Mouse (Mus musculus): ENCODE results near the gene Nprl2. TPM values are rescaled to one million over a fixed set of nuclear protein-coding genes. Genes with fewer than 3 reads are reported as not detected.
"Not testable (repeated sequence)": the region's sequence is repeated elsewhere in the genome, so short reads cannot be mapped to it uniquely, and the experiment has no call there.

Nprl2 gene
- polyA plus RNA-seq, 1 experiment from 2014 or later: 40.9 TPM

DNA sequence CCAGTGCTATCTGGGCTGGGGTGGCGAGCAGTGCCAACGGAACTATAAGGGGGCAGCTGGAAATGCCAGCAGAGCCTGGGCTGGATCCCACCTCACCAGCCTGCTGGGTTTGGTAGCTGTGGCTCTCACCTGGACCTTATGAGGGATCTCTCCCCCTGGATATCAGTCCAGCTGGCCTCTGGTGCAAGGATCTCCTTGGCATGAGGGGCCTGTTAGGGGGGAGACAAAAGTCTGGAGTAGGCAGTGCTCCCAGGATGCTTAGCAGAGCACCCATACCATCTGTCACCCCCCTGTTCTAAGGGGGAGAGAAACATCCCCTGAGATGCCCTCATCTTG lies 30.3 kb downstream of the Nprl2 start:
- 96% methylated on average over 2 of the region's 2 CpGs for WGBS
- ATAC-seq (ENCODE audit: insufficient number of reproducible peaks, low FRiP score, low TSS enrichment, low read depth): no peak
- Histone ChIP-seq H3K9me3 (ENCODE audit: control insufficient read depth, low read length) (no peaks in the 10 kb centered on the region), H3K9ac (ENCODE audit: low read length) (no peak overlapping the region), H3K27ac (replicated peaks; ENCODE audit: low read depth, low read length) (no peak overlapping the region), H3K36me3 (ENCODE audit: control insufficient read depth, insufficient read depth, low read length) (peaks cover 21% of the 10 kb centered on the region; the same call in 1 of the 2 replicates), H3K4me1 (ENCODE audit: control insufficient read depth, insufficient read depth, low read length) (peaks cover 28% of the 10 kb centered on the region), H3K4me3 (ENCODE audit: low read depth, low read length) (no peak overlapping the region), H3K4me2 (ENCODE audit: low read depth, severe bottlenecking) (no peak overlapping the region), H3K27me3 (ENCODE audit: control insufficient read depth, insufficient read depth, low read length) (no peaks in the 10 kb centered on the region)
- DNase-seq (ENCODE audit: low spot score): no peak

DNA sequence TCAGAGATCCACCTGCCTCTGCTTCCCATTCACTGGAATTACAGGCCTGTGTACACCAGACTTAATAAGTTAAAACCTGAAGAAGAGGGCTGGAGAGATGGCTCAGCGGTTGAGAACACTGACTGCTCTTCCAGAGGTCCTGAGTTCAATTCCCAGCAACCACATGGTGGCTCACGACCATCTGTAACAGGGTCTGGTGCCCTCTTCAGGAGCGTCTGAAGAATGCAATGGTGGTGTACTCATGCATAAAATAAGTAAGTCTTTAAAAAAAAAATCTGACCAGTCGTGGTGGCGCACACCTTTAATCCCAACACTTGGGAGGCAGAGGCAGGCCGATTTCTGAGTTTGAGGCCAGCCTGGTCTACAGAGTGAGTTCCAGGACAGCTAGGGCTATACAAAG lies 31.7 kb downstream of the Nprl2 start:
- H3K36me3 ChIP-seq (ENCODE audit: control insufficient read depth, insufficient read depth, low read length): peaks cover 21% of the 10 kb centered on the region; the same call in 1 of the 2 replicates
- not testable (repeated sequence) for H3K4me2 ChIP-seq (ENCODE audit: low read depth, severe bottlenecking); H3K9ac ChIP-seq (ENCODE audit: low read length); H3K9me3 ChIP-seq (ENCODE audit: control insufficient read depth, low read length); H3K27ac ChIP-seq (replicated peaks; ENCODE audit: low read depth, low read length); H3K4me3 ChIP-seq (ENCODE audit: low read depth, low read length); H3K27me3 ChIP-seq (ENCODE audit: control insufficient read depth, insufficient read depth, low read length); DNase-seq (ENCODE audit: low spot score); ATAC-seq (ENCODE audit: insufficient number of reproducible peaks, low FRiP score, low TSS enrichment, low read depth)
- peaks cover 32% of the 10 kb centered on the region for H3K4me1 ChIP-seq (ENCODE audit: control insufficient read depth, insufficient read depth, low read length)
- 79% methylated on average over 6 of the region's 6 CpGs for WGBS

GRCm38 (mm10) chr9:107575579-107576356 lies 33.7 kb downstream of the Nprl2 start:
- no peaks in the 10 kb centered on the region for H3K27me3 ChIP-seq (ENCODE audit: control insufficient read depth, insufficient read depth, low read length)
- H3K27ac ChIP-seq (replicated peaks; ENCODE audit: low read depth, low read length): peak overlapping the region; percentile 73
- H3K4me3 ChIP-seq (ENCODE audit: low read depth, low read length): no peak overlapping the region
- H3K9ac ChIP-seq (ENCODE audit: low read length): no peak overlapping the region
- no peak for ATAC-seq (ENCODE audit: insufficient number of reproducible peaks, low FRiP score, low TSS enrichment, low read depth)
- no peak overlapping the region for H3K4me2 ChIP-seq (ENCODE audit: low read depth, severe bottlenecking)
- WGBS: 82% methylated on average over 14 of the region's 14 CpGs
- H3K9me3 ChIP-seq (ENCODE audit: control insufficient read depth, low read length): no peaks in the 10 kb centered on the region
- H3K4me1 ChIP-seq (ENCODE audit: control insufficient read depth, insufficient read depth, low read length): peaks cover 26% of the 10 kb centered on the region
- peaks cover 19% of the 10 kb centered on the region; the same call in 1 of the 2 replicates for H3K36me3 ChIP-seq (ENCODE audit: control insufficient read depth, insufficient read depth, low read length)
- peak; percentile 41 for DNase-seq (ENCODE audit: low spot score)

DNA sequence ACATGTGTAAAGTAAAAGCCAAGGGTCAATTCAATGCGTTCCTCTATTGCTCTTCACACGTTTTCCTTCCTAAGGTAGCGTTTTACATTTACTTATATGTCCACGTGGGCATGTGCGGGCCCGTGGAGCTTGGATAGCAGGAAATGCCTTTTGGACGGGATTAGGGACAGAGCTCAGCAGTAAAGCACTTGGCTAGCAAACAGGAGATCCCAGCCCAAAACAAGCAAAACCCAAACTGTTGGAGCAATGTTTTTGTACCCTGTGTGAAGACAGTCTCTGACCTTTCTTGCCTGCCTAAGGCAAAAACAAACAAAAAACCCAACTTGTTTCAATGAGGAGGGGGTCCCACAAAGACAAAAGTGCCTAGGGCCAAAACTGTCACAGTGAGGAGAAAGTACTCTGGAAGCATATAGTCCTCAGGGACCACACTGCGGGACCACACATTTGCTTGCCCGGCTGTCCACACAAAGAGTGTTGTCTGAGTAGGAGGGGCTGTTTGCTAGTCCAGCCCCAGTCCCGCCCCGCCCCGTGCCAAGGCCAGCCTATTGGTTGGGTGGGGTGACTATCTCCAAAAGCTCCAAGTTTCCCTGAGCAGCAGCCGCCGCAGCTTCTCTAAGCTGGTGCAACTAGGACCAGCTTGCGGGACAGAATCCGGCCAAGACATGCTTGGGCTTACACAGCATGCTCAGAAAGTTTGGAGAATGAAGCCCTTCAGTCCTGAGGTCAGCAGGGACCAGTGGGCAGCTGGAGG lies 34.5 kb downstream of the Nprl2 start, which contains the start of gene Hyal1:
TSS of gene Hyal1 (plus strand) at position 571 of the 751 bp plus-strand sequence.
- H3K36me3 ChIP-seq (ENCODE audit: control insufficient read depth, insufficient read depth, low read length): peaks cover 15% of the 10 kb centered on the region; the same call in 1 of the 2 replicates
- WGBS: 27% methylated on average over 16 of the region's 16 CpGs
- no peaks in the 10 kb centered on the region for H3K27me3 ChIP-seq (ENCODE audit: control insufficient read depth, insufficient read depth, low read length)
- DNase-seq (ENCODE audit: low spot score): peak; percentile 84
- peaks cover 24% of the 10 kb centered on the region for H3K4me1 ChIP-seq (ENCODE audit: control insufficient read depth, insufficient read depth, low read length)
- peak within 1 kb of the TSS; percentile 64 for H3K9ac ChIP-seq (ENCODE audit: low read length)
- H3K27ac ChIP-seq (replicated peaks; ENCODE audit: low read depth, low read length): peak within 1 kb of the TSS; percentile 73
- H3K9me3 ChIP-seq (ENCODE audit: control insufficient read depth, low read length): no peaks in the 10 kb centered on the region
- peak within 1 kb of the TSS; percentile 70 for H3K4me2 ChIP-seq (ENCODE audit: low read depth, severe bottlenecking)
- H3K4me3 ChIP-seq (ENCODE audit: low read depth, low read length): peak within 1 kb of the TSS; percentile 27
- ATAC-seq (ENCODE audit: insufficient number of reproducible peaks, low FRiP score, low TSS enrichment, low read depth): peak; percentile 55

DNA sequence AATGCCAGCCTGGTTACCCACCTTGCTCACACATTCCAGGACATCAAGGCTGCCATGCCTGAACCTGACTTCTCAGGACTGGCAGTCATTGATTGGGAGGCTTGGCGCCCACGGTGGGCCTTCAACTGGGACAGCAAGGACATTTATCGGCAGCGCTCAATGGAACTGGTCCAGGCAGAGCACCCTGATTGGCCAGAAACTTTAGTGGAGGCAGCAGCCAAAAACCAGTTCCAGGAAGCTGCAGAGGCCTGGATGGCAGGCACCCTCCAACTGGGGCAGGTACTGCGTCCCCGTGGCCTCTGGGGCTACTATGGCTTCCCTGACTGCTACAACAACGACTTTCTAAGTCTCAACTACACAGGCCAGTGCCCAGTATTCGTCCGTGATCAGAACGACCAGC lies 35.8 kb downstream of the Nprl2 start:
- H3K9me3 ChIP-seq (ENCODE audit: control insufficient read depth, low read length): no peaks in the 10 kb centered on the region
- H3K4me3 ChIP-seq (ENCODE audit: low read depth, low read length): no peak overlapping the region
- H3K27me3 ChIP-seq (ENCODE audit: control insufficient read depth, insufficient read depth, low read length): no peaks in the 10 kb centered on the region
- ATAC-seq (ENCODE audit: insufficient number of reproducible peaks, low FRiP score, low TSS enrichment, low read depth) (no peak), DNase-seq (ENCODE audit: low spot score) (no peak)
- H3K4me1 ChIP-seq (ENCODE audit: control insufficient read depth, insufficient read depth, low read length): peaks cover 24% of the 10 kb centered on the region
- no peak overlapping the region for H3K27ac ChIP-seq (replicated peaks; ENCODE audit: low read depth, low read length)
- no peak overlapping the region; the same call in 1 of the 2 replicates for H3K4me2 ChIP-seq (ENCODE audit: low read depth, severe bottlenecking)
- peaks cover 4% of the 10 kb centered on the region for H3K36me3 ChIP-seq (ENCODE audit: control insufficient read depth, insufficient read depth, low read length)
- 94% methylated on average over 10 of the region's 10 CpGs for WGBS
- H3K9ac ChIP-seq (ENCODE audit: low read length): no peak overlapping the region

DNA sequence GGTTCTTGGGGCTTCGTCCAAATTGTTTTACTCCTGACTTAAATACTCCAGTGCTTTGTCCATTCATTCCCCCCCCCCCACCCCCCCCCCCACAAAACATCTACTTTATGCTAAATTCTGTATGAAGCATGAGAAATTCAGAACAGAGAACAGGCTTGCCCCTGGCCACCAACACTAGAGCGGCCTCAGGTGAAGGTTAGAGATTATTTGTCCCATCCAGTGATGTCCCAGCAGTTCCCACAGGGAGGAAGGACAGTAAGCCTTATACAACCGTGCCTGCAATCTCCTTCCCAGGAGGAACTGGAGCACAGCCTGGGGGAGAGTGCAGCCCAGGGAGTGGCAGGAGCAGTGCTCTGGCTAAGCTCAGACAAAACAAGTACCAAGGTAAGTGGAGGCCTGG lies 36.6 kb downstream of the Nprl2 start, which contains the start of gene Naa80:
TSS of gene Naa80 (plus strand) at position 301 of the 400 bp plus-strand sequence.
- WGBS: 72% methylated on average over 3 of the region's 3 CpGs
- Histone ChIP-seq H3K9me3 (ENCODE audit: control insufficient read depth, low read length) (no peaks in the 10 kb centered on the region), H3K4me2 (ENCODE audit: low read depth, severe bottlenecking) (no peak within 1 kb of the TSS; the same call in 1 of the 2 replicates), H3K27ac (replicated peaks; ENCODE audit: low read depth, low read length) (no peak within 1 kb of the TSS), H3K36me3 (ENCODE audit: control insufficient read depth, insufficient read depth, low read length) (peaks cover 10% of the 10 kb centered on the region), H3K9ac (ENCODE audit: low read length) (no peak within 1 kb of the TSS), H3K27me3 (ENCODE audit: control insufficient read depth, insufficient read depth, low read length) (no peaks in the 10 kb centered on the region), H3K4me1 (ENCODE audit: control insufficient read depth, insufficient read depth, low read length) (peaks cover 24% of the 10 kb centered on the region), H3K4me3 (ENCODE audit: low read depth, low read length) (no peak within 1 kb of the TSS)
- ATAC-seq (ENCODE audit: insufficient number of reproducible peaks, low FRiP score, low TSS enrichment, low read depth): no peak
- no peak for DNase-seq (ENCODE audit: low spot score)

DNA sequence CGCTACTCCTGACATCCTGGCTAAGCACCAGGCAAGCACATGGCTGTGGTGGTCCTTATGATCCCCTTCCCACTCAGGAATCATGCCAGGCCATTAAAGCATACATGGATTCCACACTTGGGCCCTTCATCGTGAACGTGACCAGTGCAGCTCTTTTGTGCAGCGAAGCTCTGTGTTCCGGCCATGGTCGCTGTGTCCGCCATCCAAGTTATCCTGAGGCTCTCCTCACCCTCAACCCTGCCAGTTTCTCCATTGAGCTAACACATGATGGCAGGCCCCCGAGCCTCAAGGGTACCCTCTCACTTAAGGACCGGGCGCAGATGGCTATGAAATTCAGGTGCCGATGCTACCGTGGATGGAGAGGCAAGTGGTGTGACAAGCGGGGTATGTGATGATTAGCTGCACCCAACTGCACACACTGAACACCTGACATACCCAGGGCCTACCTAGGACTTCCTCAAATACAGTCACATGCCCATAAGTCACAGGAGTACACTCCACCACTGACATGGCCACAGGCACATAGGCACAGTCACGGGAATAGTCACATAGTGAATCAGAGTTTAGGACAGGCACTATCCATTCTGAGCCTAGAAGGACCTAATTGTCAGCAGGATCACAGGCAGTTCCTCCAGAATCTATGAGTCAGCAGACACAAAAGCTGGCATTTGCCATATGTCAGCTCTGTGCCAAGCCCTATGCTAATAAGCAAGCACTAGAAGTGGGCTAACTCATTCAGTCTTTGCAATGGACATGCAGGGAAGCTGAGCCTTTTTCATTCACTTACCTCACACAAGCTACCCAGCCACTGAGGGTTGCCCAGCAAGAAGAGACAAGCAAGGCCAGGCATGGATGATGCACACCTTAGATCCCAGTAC lies 37.2 kb downstream of the Nprl2 start:
- Histone ChIP-seq H3K4me3 (ENCODE audit: low read depth, low read length) (no peak overlapping the region), H3K9me3 (ENCODE audit: control insufficient read depth, low read length) (no peaks in the 10 kb centered on the region), H3K27ac (replicated peaks; ENCODE audit: low read depth, low read length) (no peak overlapping the region), H3K36me3 (ENCODE audit: control insufficient read depth, insufficient read depth, low read length) (peaks cover 7% of the 10 kb centered on the region), H3K4me2 (ENCODE audit: low read depth, severe bottlenecking) (no peak overlapping the region), H3K4me1 (ENCODE audit: control insufficient read depth, insufficient read depth, low read length) (peaks cover 24% of the 10 kb centered on the region), H3K27me3 (ENCODE audit: control insufficient read depth, insufficient read depth, low read length) (no peaks in the 10 kb centered on the region), H3K9ac (ENCODE audit: low read length) (no peak overlapping the region)
- no peak for DNase-seq (ENCODE audit: low spot score)
- ATAC-seq (ENCODE audit: insufficient number of reproducible peaks, low FRiP score, low TSS enrichment, low read depth): no peak
- WGBS: 97% methylated on average over 14 of the region's 14 CpGs
